Mouse (Mus musculus) forelimb bud, embryonic 11.5 days (tissue): Measurements from ENCODE around the gene Mllt11.

Source experiments
- DNase-seq: peaks from one replicate; pipeline ENCODE4 v3.0.0-alpha.2; 2012; ENCODE audit warnings: low read depth, low spot score

Gene Mllt11

GRCm38 (mm10) chr3:95231298-95232221, at the start of gene Mllt11:
Gene Mllt11 (minus strand): TSS chr3:95232171.
- no peak for DNase-seq

GRCm38 (mm10) chr3:95281216-95282126, 49.5 kb upstream of the Mllt11 start, which contains the start of the genes Mindy1 and Prune1:
Gene Mindy1 (plus strand): TSS chr3:95281345.
Gene Prune1 (minus strand): TSS chr3:95282076.
- DNase-seq, result peak; percentile 98

- DNase-seq, result no peak
These were observed 48.8 kb upstream of the Mllt11 start for GRCm38 (mm10) chr3:95280747-95281146.

GRCm38 (mm10) chr3:95277149-95277551, 45.2 kb upstream of the Mllt11 start:
- no peak for DNase-seq

GRCm38 (mm10) chr3:95276428-95276934, 44.5 kb upstream of the Mllt11 start:
- DNase-seq, result no peak

GRCm38 (mm10) chr3:95275161-95275560, 43.2 kb upstream of the Mllt11 start:
- DNase-seq, result no peak

- DNase-seq, result no peak
These were observed 42.5 kb upstream of the Mllt11 start for GRCm38 (mm10) chr3:95274453-95274852.

GRCm38 (mm10) chr3:95273471-95273870, 41.5 kb upstream of the Mllt11 start:
- no peak for DNase-seq

GRCm38 (mm10) chr3:95270766-95271364, 38.9 kb upstream of the Mllt11 start:
- no peak for DNase-seq

- no peak for DNase-seq
These were observed 37.8 kb upstream of the Mllt11 start for GRCm38 (mm10) chr3:95269789-95270188.

- no peak for DNase-seq
These were observed 35.9 kb upstream of the Mllt11 start for GRCm38 (mm10) chr3:95267855-95268254.

- DNase-seq, result no peak
These were observed 34.1 kb upstream of the Mllt11 start for GRCm38 (mm10) chr3:95266052-95266451.

GRCm38 (mm10) chr3:95264724-95265123, 32.8 kb upstream of the Mllt11 start:
- DNase-seq, result no peak

- DNase-seq, result peak; percentile 62
These were observed 31.2 kb upstream of the Mllt11 start for GRCm38 (mm10) chr3:95263089-95263739.

GRCm38 (mm10) chr3:95261975-95262374, 30.0 kb upstream of the Mllt11 start:
- DNase-seq, result no peak

GRCm38 (mm10) chr3:95256931-95257330, 25.0 kb upstream of the Mllt11 start:
- DNase-seq, result no peak

GRCm38 (mm10) chr3:95250783-95251424, 18.9 kb upstream of the Mllt11 start, which contains the start of gene Bnipl:
Gene Bnipl (minus strand): TSS chr3:95251193.
- no peak for DNase-seq

GRCm38 (mm10) chr3:95250361-95250760, 18.4 kb upstream of the Mllt11 start:
- DNase-seq, result no peak

GRCm38 (mm10) chr3:95247660-95248336, 15.8 kb upstream of the Mllt11 start:
- no peak for DNase-seq
